Mouse (Mus musculus) testis, adult 10 weeks (tissue): ENCODE results near the gene Slain2. TPM values are rescaled to one million over a fixed set of nuclear protein-coding genes. Genes with fewer than 3 reads are reported as not detected.

Experiments
- polyA plus RNA-seq: library from polyadenylated mRNA; stranded (reverse); fragments of 350-450 nt; fragmentation: Illumina TruSeq; extraction: RNeasy Lipid Tissue Mini Kit (QIAGEN cat#74804); gene quantifications from one replicate; pipeline ENCODE4 v1.2.3, GENCODE M21; 2014; ENCODE audit warnings: low read depth, low replicate concordance

Gene Slain2
- 626 TPM for polyA plus RNA-seq

GRCm38 (mm10) chr5:72913648-72914557, at the start of gene Slain2:
Gene Slain2, plus strand, starts transcription at chr5:72914304.

GRCm38 (mm10) chr5:72868091-72868875, 45.8 kb upstream of the Slain2 start, which contains the start of gene Tec:
Gene Tec, minus strand, starts transcription at chr5:72868483.

DNA sequence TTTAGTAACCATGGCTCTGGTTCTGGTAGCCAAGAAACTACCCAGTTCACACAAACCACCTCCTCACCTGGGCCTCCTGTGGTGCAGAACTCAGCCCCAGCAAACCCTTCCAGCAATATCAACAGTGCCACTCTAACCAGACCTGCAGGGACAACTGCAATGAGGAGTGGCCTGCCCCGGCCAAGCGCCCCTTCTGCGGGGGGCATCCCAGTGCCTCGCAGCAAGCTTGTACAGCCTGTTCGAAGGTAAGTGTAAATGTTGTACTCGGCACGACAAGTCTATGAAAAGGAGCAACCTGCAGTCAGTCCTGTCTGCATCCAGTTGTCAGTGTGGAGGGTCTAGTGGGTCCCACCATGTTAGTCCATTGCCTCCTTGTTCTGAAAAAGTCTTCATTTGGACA, 60.5 kb downstream of the Slain2 start, which contains the start of gene Gm10135:
Gm10135 (minus strand) TSS at position 101 of the 400 bp plus-strand sequence.

DNA sequence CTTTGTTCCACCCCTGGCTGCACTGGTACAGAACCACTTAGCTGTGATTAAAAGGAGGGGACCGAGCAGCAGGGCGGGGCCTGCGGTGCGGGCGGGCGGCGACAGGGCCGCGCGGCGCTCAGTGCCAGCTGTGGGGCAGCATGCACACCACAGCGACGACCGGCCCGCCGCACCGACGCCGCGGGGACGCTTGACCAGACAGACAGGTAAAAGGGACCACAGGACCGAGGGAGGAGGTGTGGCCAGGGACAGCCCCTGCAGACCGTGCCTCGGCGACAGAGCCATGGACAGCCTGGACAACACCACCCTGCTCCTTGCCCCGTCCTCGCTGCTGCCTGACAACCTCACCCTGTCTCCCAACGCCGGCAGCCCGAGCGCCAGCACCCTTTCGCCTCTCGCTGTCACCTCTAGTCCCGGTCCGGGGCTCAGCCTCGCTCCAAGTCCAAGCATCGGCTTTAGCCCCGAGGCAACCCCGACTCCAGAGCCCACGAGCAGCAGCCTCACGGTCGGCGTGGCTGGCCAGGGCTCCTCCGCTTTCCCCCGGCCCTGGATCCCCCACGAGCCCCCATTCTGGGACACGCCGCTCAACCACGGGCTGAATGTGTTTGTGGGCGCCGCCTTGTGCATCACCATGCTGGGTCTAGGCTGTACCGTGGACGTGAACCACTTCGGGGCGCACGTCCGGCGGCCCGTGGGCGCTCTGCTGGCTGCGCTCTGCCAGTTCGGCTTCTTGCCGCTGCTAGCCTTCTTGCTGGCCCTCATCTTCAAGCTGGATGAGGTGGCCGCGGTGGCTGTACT, 92.9 kb downstream of the Slain2 start, which contains the start of gene Slc10a4:
Slc10a4 (plus strand) TSS at position 100 of the 798 bp plus-strand sequence.

Other genes starting within 250 kb of the Slain2 start
- 4.3 TPM for gene Txk, start 161.5 kb upstream of the Slain2 start, polyA plus RNA-seq
- gene Tec, start 45.8 kb upstream of the Slain2 start, polyA plus RNA-seq: 1.7 TPM
- not detected for gene Gm10135, start 60.4 kb downstream of the Slain2 start, polyA plus RNA-seq
- gene Slc10a4, start 92.6 kb downstream of the Slain2 start, polyA plus RNA-seq: not detected